Mouse (Mus musculus): ENCODE measurements around the gene Brd3. TPM values are rescaled to one million over a fixed set of nuclear protein-coding genes. Genes with fewer than 3 reads are reported as not detected.
"Not testable (repeated sequence)": the region's sequence is repeated elsewhere in the genome, so short reads cannot be mapped to it uniquely, and the experiment has no call there.

Brd3 gene
- polyA plus RNA-seq, 1 experiment from 2014 or later, result 147 TPM

DNA sequence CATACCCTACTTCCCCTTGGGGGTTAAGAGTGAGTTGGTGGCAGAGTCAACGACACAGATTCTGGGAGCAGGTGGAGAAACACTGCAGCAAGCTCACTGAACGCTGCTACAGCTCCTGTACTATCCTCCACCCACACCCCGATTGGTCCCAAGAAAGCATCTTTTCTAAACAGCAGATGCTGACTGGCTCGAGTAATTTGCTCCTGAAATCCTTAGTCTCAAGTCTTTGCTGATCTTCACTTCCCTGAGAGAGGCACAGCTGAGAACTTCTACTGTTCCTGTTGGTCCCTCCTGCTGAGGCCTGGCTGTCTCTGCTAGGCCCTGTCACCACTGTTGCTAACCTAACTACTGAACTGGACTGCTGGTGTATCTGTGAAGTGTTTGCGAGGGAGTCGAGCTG is 37.2 kb upstream of the Brd3 start:
- no peaks in the 10 kb centered on the region for H3K36me3 ChIP-seq (ENCODE audit: control insufficient read depth, insufficient read depth, low read length)
- H3K4me2 ChIP-seq (replicated peaks; ENCODE audit: low read depth, low read length), result no peak overlapping the region
- H3K9ac ChIP-seq (ENCODE audit: low read depth, low read length), result no peak overlapping the region
- peaks cover 9% of the 10 kb centered on the region for H3K4me1 ChIP-seq (ENCODE audit: control insufficient read depth, insufficient read depth, low read length)
- H3K27ac ChIP-seq (ENCODE audit: low read depth, low read length), result no peak overlapping the region
- ATAC-seq (ENCODE audit: low FRiP score, low TSS enrichment), result no peak
- no peaks in the 10 kb centered on the region for H3K27me3 ChIP-seq (ENCODE audit: control insufficient read depth, insufficient read depth, low read length)
- 0 out of 2 replicates have a peak, but pooled peaks cover 4% of the 10 kb centered on the region for H3K9me3 ChIP-seq (ENCODE audit: control insufficient read depth, low read length)
- H3K4me3 ChIP-seq (ENCODE audit: low read length), result no peak overlapping the region
- 85% methylated on average over 6 of the region's 6 CpGs for WGBS

DNA sequence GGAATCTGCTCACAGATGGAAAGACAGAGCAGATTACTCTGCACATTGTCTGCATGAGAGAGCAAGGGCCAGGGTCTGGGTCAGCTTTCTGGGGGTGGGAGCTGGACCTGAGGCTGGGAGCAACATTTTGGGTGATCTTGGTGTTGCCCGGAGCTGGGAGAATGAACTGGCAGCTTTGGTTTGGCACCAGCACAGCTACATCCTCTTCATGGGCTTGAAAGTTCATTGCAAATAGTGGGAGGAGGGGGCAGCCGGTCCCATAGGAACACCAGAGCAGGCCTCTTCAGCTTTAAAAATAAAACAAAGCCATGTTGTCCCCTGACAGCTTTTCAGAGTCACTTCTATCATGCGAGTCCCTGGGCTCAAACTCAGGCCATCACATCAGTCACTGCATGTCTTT is 33.8 kb upstream of the Brd3 start:
- Histone ChIP-seq H3K27me3 (ENCODE audit: control insufficient read depth, insufficient read depth, low read length) (no peaks in the 10 kb centered on the region), H3K9me3 (ENCODE audit: control insufficient read depth, low read length) (no peaks in the 10 kb centered on the region), H3K4me3 (ENCODE audit: low read length) (no peak overlapping the region), H3K4me2 (replicated peaks; ENCODE audit: low read depth, low read length) (no peak overlapping the region; the same call in 1 of the 2 replicates), H3K36me3 (ENCODE audit: control insufficient read depth, insufficient read depth, low read length) (peaks cover 7% of the 10 kb centered on the region; the same call in 1 of the 2 replicates), H3K4me1 (ENCODE audit: control insufficient read depth, insufficient read depth, low read length) (peaks cover 12% of the 10 kb centered on the region), H3K27ac (ENCODE audit: low read depth, low read length) (no peak overlapping the region), H3K9ac (ENCODE audit: low read depth, low read length) (peak overlapping the region; percentile 63; the same call in 1 of the 2 replicates)
- no peak for ATAC-seq (ENCODE audit: low FRiP score, low TSS enrichment)
- WGBS, result 74% methylated on average over 3 of the region's 3 CpGs

DNA sequence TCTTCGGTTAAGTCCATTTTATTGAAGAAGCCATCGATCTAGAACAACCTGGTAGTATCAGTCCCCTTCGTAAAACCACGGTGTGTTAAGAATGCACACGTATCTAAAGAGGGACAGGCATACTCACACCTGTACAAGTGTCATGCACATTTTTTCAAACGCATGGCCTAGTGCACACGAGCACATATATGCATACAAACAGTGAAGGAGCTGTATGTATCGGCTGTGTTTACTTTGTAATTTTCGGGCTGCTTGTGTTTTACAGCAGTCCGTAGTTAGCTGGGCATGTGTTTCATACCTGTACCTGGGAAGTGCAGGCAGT is 33.0 kb upstream of the Brd3 start:
- Histone ChIP-seq H3K4me2 (replicated peaks; ENCODE audit: low read depth, low read length) (peak overlapping the region; percentile 68), H3K4me1 (ENCODE audit: control insufficient read depth, insufficient read depth, low read length) (peaks cover 12% of the 10 kb centered on the region), H3K27me3 (ENCODE audit: control insufficient read depth, insufficient read depth, low read length) (no peaks in the 10 kb centered on the region), H3K9ac (ENCODE audit: low read depth, low read length) (peak overlapping the region; percentile 63), H3K4me3 (ENCODE audit: low read length) (peak overlapping the region; percentile 39), H3K36me3 (ENCODE audit: control insufficient read depth, insufficient read depth, low read length) (peaks cover 14% of the 10 kb centered on the region), H3K27ac (ENCODE audit: low read depth, low read length) (peak overlapping the region; percentile 86), H3K9me3 (ENCODE audit: control insufficient read depth, low read length) (no peaks in the 10 kb centered on the region)
- WGBS, result 28% methylated on average over 10 of the region's 10 CpGs
- ATAC-seq (ENCODE audit: low FRiP score, low TSS enrichment), result peak; percentile 37

DNA sequence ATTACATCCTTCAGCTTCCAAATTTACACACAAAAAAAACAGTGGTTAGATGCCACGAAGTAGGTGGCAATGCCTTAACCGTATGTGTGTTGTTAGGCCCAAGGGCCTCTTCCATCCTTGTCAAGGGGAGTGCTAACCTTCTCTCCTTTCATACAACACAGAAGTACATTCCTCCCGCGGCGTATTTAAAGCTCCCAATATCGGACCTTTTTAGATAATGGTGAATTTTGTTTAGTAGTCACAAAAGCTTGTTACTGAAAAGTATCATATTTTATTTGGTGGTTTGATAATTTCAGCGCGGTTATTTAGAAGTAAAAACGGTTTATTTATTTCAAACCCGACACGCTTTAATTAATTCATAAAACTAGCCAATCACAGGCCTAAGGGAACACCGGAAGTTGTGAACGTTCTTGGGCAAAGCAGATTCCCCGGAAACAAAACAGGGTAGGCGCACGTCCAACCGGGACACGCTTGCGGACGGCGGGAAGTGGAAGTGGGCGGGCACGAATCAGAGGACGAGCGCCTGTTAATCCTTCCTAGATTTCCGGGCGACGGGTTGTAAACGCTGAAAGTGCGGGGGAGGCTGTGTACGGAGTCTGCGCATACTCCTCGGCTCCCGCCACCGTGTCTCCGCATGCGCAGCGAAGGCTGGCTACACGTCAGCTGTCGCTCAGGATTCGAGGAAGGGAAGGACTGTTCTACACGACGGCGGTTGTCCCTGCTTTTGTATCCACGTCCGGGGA is 32.5 kb upstream of the Brd3 start:
- Histone ChIP-seq H3K36me3 (ENCODE audit: control insufficient read depth, insufficient read depth, low read length) (peaks cover 20% of the 10 kb centered on the region), H3K27me3 (ENCODE audit: control insufficient read depth, insufficient read depth, low read length) (no peaks in the 10 kb centered on the region), H3K27ac (ENCODE audit: low read depth, low read length) (peak overlapping the region; percentile 86), H3K4me2 (replicated peaks; ENCODE audit: low read depth, low read length) (peak overlapping the region; percentile 68), H3K4me3 (ENCODE audit: low read length) (peak overlapping the region; percentile 39), H3K9ac (ENCODE audit: low read depth, low read length) (peak overlapping the region; percentile 63), H3K9me3 (ENCODE audit: control insufficient read depth, low read length) (no peaks in the 10 kb centered on the region), H3K4me1 (ENCODE audit: control insufficient read depth, insufficient read depth, low read length) (peaks cover 12% of the 10 kb centered on the region)
- ATAC-seq (ENCODE audit: low FRiP score, low TSS enrichment), result peak; percentile 98
- WGBS, result under 1% methylated on average over 46 of the region's 46 CpGs

DNA sequence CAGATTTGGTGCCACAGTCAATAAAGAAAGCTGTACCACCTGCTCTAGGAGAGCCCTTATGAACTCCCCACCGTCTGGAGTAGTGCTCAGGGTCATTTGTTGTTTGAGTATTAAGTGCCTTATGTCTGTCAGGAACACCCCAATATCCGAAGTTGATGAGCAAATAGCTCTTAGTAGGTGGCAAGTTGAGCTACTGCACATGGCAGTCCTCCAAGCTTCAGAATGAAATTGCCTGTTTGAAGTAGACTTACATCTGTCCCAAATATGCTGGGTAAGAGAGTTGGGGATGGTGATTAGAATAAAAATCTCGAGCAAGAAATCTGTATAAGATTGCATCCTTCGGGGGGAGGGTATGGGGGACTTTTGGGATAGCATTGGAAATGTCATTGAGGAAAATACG is 31.9 kb upstream of the Brd3 start:
- peak overlapping the region; percentile 62 for H3K27ac ChIP-seq (ENCODE audit: low read depth, low read length)
- H3K27me3 ChIP-seq (ENCODE audit: control insufficient read depth, insufficient read depth, low read length), result no peaks in the 10 kb centered on the region
- peaks cover 12% of the 10 kb centered on the region for H3K4me1 ChIP-seq (ENCODE audit: control insufficient read depth, insufficient read depth, low read length)
- 0 out of 2 replicates have a peak, but pooled peaks have one; percentile 12 for ATAC-seq (ENCODE audit: low FRiP score, low TSS enrichment)
- peak overlapping the region; percentile 32 for H3K4me2 ChIP-seq (replicated peaks; ENCODE audit: low read depth, low read length)
- H3K9me3 ChIP-seq (ENCODE audit: control insufficient read depth, low read length), result no peaks in the 10 kb centered on the region
- H3K4me3 ChIP-seq (ENCODE audit: low read length), result no peak overlapping the region; the same call in 1 of the 2 replicates
- H3K9ac ChIP-seq (ENCODE audit: low read depth, low read length), result 0 out of 2 replicates have a peak overlapping the region, but pooled peaks have one; percentile 4
- H3K36me3 ChIP-seq (ENCODE audit: control insufficient read depth, insufficient read depth, low read length), result peaks cover 26% of the 10 kb centered on the region
- 20% methylated on average over 5 of the region's 5 CpGs for WGBS

DNA sequence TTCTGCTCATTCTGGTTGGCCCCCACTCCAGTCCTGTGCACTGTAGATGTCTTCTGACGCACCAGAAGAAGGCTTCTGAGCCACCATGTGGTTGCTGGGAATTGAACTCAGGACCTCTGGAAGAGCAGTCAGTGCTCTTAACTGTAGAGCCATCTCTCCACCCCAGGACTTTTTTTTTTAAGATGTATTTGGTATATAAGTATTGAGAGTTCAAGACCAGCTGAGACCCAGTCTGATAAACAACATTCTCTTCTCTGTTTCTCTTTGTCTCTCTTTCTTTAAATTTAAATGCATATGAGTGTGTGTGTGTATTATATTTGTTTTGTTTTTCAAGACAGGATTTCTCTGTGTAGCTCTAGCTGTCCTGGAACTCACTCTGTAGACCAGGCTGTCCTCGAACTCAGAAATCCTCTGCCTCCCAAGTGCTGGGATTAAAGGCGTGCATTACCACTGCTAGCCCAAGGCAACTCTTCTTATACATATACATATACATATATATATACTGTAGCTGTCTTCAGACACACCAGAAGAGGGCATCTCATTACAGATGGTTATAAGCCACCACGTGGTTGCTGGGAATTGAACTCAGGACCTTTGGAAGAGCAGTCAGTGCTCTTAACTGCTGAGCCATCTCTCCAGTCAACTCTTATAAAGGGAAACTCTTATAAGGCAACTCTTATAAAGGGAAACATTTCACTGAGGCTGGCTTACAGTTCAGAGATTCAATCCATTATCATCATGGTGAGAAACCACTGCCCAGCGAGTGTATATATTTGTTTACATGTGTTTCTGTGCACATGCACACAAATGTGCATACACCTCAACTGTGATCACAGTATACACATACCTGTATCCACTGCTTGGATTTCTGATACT is 31.2 kb upstream of the Brd3 start:
- not testable (repeated sequence) for ATAC-seq (ENCODE audit: low FRiP score, low TSS enrichment); H3K9ac ChIP-seq (ENCODE audit: low read depth, low read length); H3K4me3 ChIP-seq (ENCODE audit: low read length); H3K27me3 ChIP-seq (ENCODE audit: control insufficient read depth, insufficient read depth, low read length); H3K9me3 ChIP-seq (ENCODE audit: control insufficient read depth, low read length)
- Histone ChIP-seq H3K4me1 (ENCODE audit: control insufficient read depth, insufficient read depth, low read length) (peaks cover 12% of the 10 kb centered on the region), H3K27ac (ENCODE audit: low read depth, low read length) (peak overlapping the region; percentile 62), H3K36me3 (ENCODE audit: control insufficient read depth, insufficient read depth, low read length) (peaks cover 32% of the 10 kb centered on the region), H3K4me2 (replicated peaks; ENCODE audit: low read depth, low read length) (peak overlapping the region; percentile 32)
- 69% methylated on average over 5 of the region's 5 CpGs for WGBS

DNA sequence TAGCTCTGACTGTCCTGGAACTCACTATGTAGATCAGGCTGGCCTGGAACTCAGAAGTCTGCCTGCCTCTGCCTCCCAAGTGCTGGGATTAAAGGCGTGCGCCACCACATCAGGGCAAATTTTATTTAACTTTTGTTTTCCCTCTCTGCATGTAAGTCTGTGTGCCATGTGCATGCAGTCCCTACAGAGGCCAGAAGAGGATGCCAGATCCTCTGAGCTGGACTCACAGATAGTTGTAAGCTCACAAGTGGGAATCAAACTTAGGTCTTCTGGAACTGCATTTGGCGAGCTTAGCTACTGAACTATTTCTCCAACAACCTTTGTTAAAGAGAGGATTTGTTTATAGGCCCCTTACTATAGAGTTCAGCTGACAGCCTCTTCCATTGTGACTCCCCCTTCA is 10.8 kb upstream of the Brd3 start:
- ATAC-seq (ENCODE audit: low FRiP score, low TSS enrichment), result no peak
- peaks cover 42% of the 10 kb centered on the region for H3K36me3 ChIP-seq (ENCODE audit: control insufficient read depth, insufficient read depth, low read length)
- H3K9ac ChIP-seq (ENCODE audit: low read depth, low read length), result no peak overlapping the region
- H3K4me3 ChIP-seq (ENCODE audit: low read length), result no peak overlapping the region
- no peak overlapping the region for H3K4me2 ChIP-seq (replicated peaks; ENCODE audit: low read depth, low read length)
- no peaks in the 10 kb centered on the region for H3K27me3 ChIP-seq (ENCODE audit: control insufficient read depth, insufficient read depth, low read length)
- WGBS, result 94% methylated on average over 3 of the region's 3 CpGs
- peaks cover 21% of the 10 kb centered on the region for H3K4me1 ChIP-seq (ENCODE audit: control insufficient read depth, insufficient read depth, low read length)
- no peaks in the 10 kb centered on the region for H3K9me3 ChIP-seq (ENCODE audit: control insufficient read depth, low read length)
- H3K27ac ChIP-seq (ENCODE audit: low read depth, low read length), result no peak overlapping the region

DNA sequence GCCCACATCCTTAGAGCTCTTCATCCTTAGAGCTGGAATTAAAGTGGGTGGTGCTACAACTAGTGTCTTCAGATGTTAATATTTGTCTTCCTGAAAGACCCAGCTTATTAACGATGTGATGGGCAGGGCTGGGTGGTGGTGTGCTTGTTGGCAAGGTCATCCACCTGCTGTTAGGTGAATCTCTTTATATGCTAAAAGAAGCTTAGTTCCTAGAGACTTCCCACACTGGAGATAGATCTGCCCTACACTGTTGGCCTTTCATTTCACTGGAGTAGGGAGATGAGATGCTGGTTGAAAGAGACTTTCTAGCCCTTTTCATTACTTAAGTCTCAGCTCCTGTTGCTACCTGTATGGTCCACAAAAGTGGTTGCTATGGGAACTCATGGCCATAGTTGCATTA is 8.8 kb upstream of the Brd3 start:
- H3K9me3 ChIP-seq (ENCODE audit: control insufficient read depth, low read length), result no peaks in the 10 kb centered on the region
- 17% methylated on average over 1 of the region's 1 CpGs for WGBS
- H3K4me2 ChIP-seq (replicated peaks; ENCODE audit: low read depth, low read length), result peak overlapping the region; percentile 92
- H3K4me1 ChIP-seq (ENCODE audit: control insufficient read depth, insufficient read depth, low read length), result peaks cover 21% of the 10 kb centered on the region
- H3K27ac ChIP-seq (ENCODE audit: low read depth, low read length), result no peak overlapping the region
- peak overlapping the region; percentile 76 for H3K4me3 ChIP-seq (ENCODE audit: low read length)
- H3K27me3 ChIP-seq (ENCODE audit: control insufficient read depth, insufficient read depth, low read length), result no peaks in the 10 kb centered on the region
- peaks cover 29% of the 10 kb centered on the region for H3K36me3 ChIP-seq (ENCODE audit: control insufficient read depth, insufficient read depth, low read length)
- H3K9ac ChIP-seq (ENCODE audit: low read depth, low read length), result peak overlapping the region; percentile 93
- no peak for ATAC-seq (ENCODE audit: low FRiP score, low TSS enrichment)

Data from kidney, embryonic 14.5 days (tissue).